Mouse (Mus musculus) ES-Bruce4 (cell line): ENCODE data around the gene Xpot.

Source experiments
- CTCF ChIP-seq: IDR thresholded peaks from one replicate; pipeline ENCODE4 v1.8.1; 2011; ENCODE audit warnings: low read depth, low read length
- POLR2A ChIP-seq: IDR thresholded peaks from one replicate; pipeline ENCODE4 v1.8.1; 2011; ENCODE audit warnings: low read length; ENCODE audit not compliant: insufficient read depth

DNA sequence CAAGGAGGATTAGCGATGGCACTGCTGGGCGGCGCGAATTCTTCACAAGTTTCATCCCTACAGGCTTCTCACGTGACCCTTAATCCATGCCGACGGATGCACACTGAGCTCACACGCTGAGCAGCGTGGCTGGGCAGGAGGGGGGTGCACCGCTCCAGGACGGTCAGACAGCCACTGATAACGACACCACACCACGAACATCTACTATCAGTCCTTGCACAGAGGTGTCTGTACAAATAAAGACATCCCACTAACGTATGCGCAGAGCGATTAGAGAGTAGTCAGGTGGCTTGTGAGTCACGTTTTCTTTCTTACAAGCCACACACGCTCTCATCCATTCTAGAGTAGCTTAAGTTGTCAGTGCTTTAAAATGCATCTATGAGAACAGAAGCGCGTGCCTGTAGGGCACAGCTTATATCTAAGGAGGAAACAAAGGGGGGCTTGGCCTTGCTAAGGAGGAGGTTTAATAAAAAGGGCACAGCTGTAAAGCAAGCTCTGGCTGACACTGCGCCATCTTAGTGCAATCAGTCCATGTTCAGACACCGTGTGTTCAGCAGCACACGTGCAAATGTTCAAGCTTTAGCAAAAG, 57.0 kb downstream of the Xpot start:
- TF ChIP-seq CTCF, result no peak
- TF ChIP-seq POLR2A, result no peak
